Mouse (Mus musculus) liver, embryonic 11.5 days (tissue): ENCODE data around the gene Usp22. TPM values are rescaled to one million over a fixed set of nuclear protein-coding genes. Genes with fewer than 3 reads are reported as not detected.
A peak's percentile ranks its signal among the peaks of the same experiment; 100 is the strongest.

Source experiments
- ATAC-seq: fragments of 200-750 bp; cut with Nextera tagmentation; replicated peaks from 2 replicates; pipeline ENCODE4 v1.8.0; 2017; ENCODE audit warnings: moderate number of reproducible peaks, mild to moderate bottlenecking, moderate TSS enrichment, moderate library complexity; ENCODE audit not compliant: low FRiP score
- DNase-seq: peaks from one replicate; pipeline ENCODE4 v3.0.0-alpha.2; 2017; ENCODE audit warnings: low spot score
- H3K27ac ChIP-seq: fragments of 300-500 bp; sonication (generic); 2 replicates; pipeline ENCODE4 v1.5.1; 2014; ENCODE audit warnings: mild to moderate bottlenecking, low read depth, low read length, control low read depth
- H3K27me3 ChIP-seq: fragments of 300-500 bp; sonication (generic); replicated peaks from 2 replicates; pipeline ENCODE4 v1.6.1; 2014; ENCODE audit warnings: low read length, mixed read lengths; ENCODE audit not compliant: control insufficient read depth, insufficient read depth
- H3K36me3 ChIP-seq: fragments of 300-500 bp; sonication (generic); 2 replicates; pipeline ENCODE4 v1.6.1; 2014; ENCODE audit warnings: mild to moderate bottlenecking, low read length, moderate library complexity, mixed read lengths; ENCODE audit not compliant: control insufficient read depth, insufficient read depth
- H3K4me1 ChIP-seq: fragments of 300-500 bp; sonication (generic); replicated peaks from 2 replicates; pipeline ENCODE4 v1.6.1; 2014; ENCODE audit warnings: low read length, mixed read lengths; ENCODE audit not compliant: control insufficient read depth, insufficient read depth
- H3K4me2 ChIP-seq: fragments of 300-500 bp; sonication (generic); 2 replicates; pipeline ENCODE4 v1.6.1; 2014; ENCODE audit warnings: mild to moderate bottlenecking, control low read depth, moderate library complexity
- H3K4me3 ChIP-seq: fragments of 300-500 bp; sonication (generic); 2 replicates; pipeline ENCODE4 v1.5.1; 2014; ENCODE audit warnings: low read depth, low read length, control low read depth
- H3K9ac ChIP-seq: fragments of 300-500 bp; sonication (generic); 2 replicates; pipeline ENCODE4 v1.6.1; 2014; ENCODE audit warnings: low read depth, low read length, control low read depth
- H3K9me3 ChIP-seq: fragments of 300-500 bp; sonication (generic); 2 replicates; pipeline ENCODE4 v1.6.1; 2016; ENCODE audit warnings: low read length, inconsistent platforms, mixed read lengths; ENCODE audit not compliant: control insufficient read depth
- WGBS: fragments of 180-500 bp; shearing (Covaris S2); extraction: QIAGEN DNeasy Blood & Tissue Kit; methylation state at CpG from one replicate; pipeline ENCODE4 v1.1.7; 2014; 5-methylcytosine and 5-hydroxymethylcytosine counted together
- polyA plus RNA-seq: library from polyadenylated mRNA; unstranded; fragments of >200 nt; fragmentation: Nextera tagmentation; extraction: Ambion mirVana; gene quantifications from 2 replicates; pipeline ENCODE4 v1.2.1, GENCODE M21; 2014

Gene Usp22
- 60.1 and 69.7 TPM in 2 replicates for polyA plus RNA-seq

- ATAC-seq (peak; percentile 99), DNase-seq (peak; percentile 98)
- Histone ChIP-seq H3K27me3 (no peaks in the 10 kb centered on the region), H3K36me3 (no peaks in the 10 kb centered on the region), H3K4me3 (peak within 1 kb of the TSS; percentile 82), H3K4me2 (peak within 1 kb of the TSS; percentile 91), H3K4me1 (peaks cover 4% of the 10 kb centered on the region; the same call in 1 of the 2 replicates), H3K9me3 (no peaks in the 10 kb centered on the region), H3K9ac (peak within 1 kb of the TSS; percentile 86), H3K27ac (peak within 1 kb of the TSS; percentile 88)
- under 1% methylated on average over 69 of the region's 69 CpGs for WGBS
Measured at GRCm38 (mm10) chr11:61174821-61175658, at the start of gene Usp22. Gene Usp22 (minus strand): TSS chr11:61175055.

GRCm38 (mm10) chr11:61224234-61224744 is 49.4 kb upstream of the Usp22 start:
- Histone ChIP-seq H3K9me3 (no peaks in the 10 kb centered on the region), H3K36me3 (no peaks in the 10 kb centered on the region), H3K27ac (no peak overlapping the region), H3K4me1 (peaks cover 2% of the 10 kb centered on the region; the same call in 1 of the 2 replicates), H3K27me3 (no peaks in the 10 kb centered on the region), H3K4me3 (no peak overlapping the region), H3K9ac (no peak overlapping the region), H3K4me2 (no peak overlapping the region)
- no peak for ATAC-seq
- WGBS = 63% methylated on average over 6 of the region's 6 CpGs
- DNase-seq = no peak

GRCm38 (mm10) chr11:61222971-61223745 is 48.3 kb upstream of the Usp22 start:
- no peak overlapping the region for H3K4me3 ChIP-seq
- no peak for DNase-seq
- H3K9ac ChIP-seq = no peak overlapping the region
- WGBS = 79% methylated on average over 9 of the region's 9 CpGs
- H3K27ac ChIP-seq = no peak overlapping the region
- no peak overlapping the region for H3K4me2 ChIP-seq
- H3K27me3 ChIP-seq = no peaks in the 10 kb centered on the region
- H3K4me1 ChIP-seq = peaks cover 2% of the 10 kb centered on the region; the same call in 1 of the 2 replicates
- no peaks in the 10 kb centered on the region for H3K9me3 ChIP-seq
- H3K36me3 ChIP-seq = no peaks in the 10 kb centered on the region
- no peak for ATAC-seq

- H3K36me3 ChIP-seq = no peaks in the 10 kb centered on the region
- no peak overlapping the region for H3K9ac ChIP-seq
- DNase-seq (no peak), ATAC-seq (no peak)
- 79% methylated on average over 1 of the region's 1 CpGs for WGBS
- no peaks in the 10 kb centered on the region for H3K27me3 ChIP-seq
- peaks cover 2% of the 10 kb centered on the region; the same call in 1 of the 2 replicates for H3K4me1 ChIP-seq
- H3K9me3 ChIP-seq = no peaks in the 10 kb centered on the region
- H3K4me3 ChIP-seq = no peak overlapping the region
- no peak overlapping the region for H3K27ac ChIP-seq
- H3K4me2 ChIP-seq = no peak overlapping the region
Measured at GRCm38 (mm10) chr11:61222007-61222406, 47.2 kb upstream of the Usp22 start.

- 0 out of 2 replicates have a peak, but pooled peaks cover 2% of the 10 kb centered on the region for H3K4me1 ChIP-seq
- no peak overlapping the region for H3K4me2 ChIP-seq
- no peaks in the 10 kb centered on the region for H3K27me3 ChIP-seq
- no peak overlapping the region for H3K27ac ChIP-seq
- no peaks in the 10 kb centered on the region for H3K36me3 ChIP-seq
- H3K9ac ChIP-seq = no peak overlapping the region
- 55% methylated on average over 9 of the region's 9 CpGs for WGBS
- H3K4me3 ChIP-seq = no peak overlapping the region
- ATAC-seq (no peak), DNase-seq (no peak)
- H3K9me3 ChIP-seq = no peaks in the 10 kb centered on the region
Measured at GRCm38 (mm10) chr11:61220156-61220881, 45.5 kb upstream of the Usp22 start.

GRCm38 (mm10) chr11:61215936-61216335 is 41.1 kb upstream of the Usp22 start:
- WGBS = 76% methylated on average over 3 of the region's 3 CpGs
- DNase-seq = no peak
- Histone ChIP-seq H3K9me3 (no peaks in the 10 kb centered on the region), H3K4me2 (no peak overlapping the region), H3K4me3 (no peak overlapping the region), H3K4me1 (no peaks in the 10 kb centered on the region), H3K9ac (no peak overlapping the region), H3K27me3 (peaks cover 24% of the 10 kb centered on the region), H3K36me3 (no peaks in the 10 kb centered on the region), H3K27ac (no peak overlapping the region)
- ATAC-seq = no peak

GRCm38 (mm10) chr11:61212102-61212501 is 37.2 kb upstream of the Usp22 start:
- Histone ChIP-seq H3K27ac (no peak overlapping the region), H3K4me1 (no peaks in the 10 kb centered on the region), H3K9me3 (no peaks in the 10 kb centered on the region), H3K36me3 (no peaks in the 10 kb centered on the region), H3K27me3 (peaks cover 26% of the 10 kb centered on the region), H3K4me2 (no peak overlapping the region), H3K4me3 (no peak overlapping the region), H3K9ac (no peak overlapping the region)
- 30% methylated on average over 20 of the region's 20 CpGs for WGBS
- DNase-seq (no peak), ATAC-seq (no peak)

GRCm38 (mm10) chr11:61208316-61208715 is 33.5 kb upstream of the Usp22 start:
- Histone ChIP-seq H3K4me3 (no peak overlapping the region), H3K4me1 (no peaks in the 10 kb centered on the region), H3K27me3 (peaks cover 20% of the 10 kb centered on the region), H3K27ac (no peak overlapping the region), H3K9ac (no peak overlapping the region), H3K4me2 (no peak overlapping the region), H3K36me3 (no peaks in the 10 kb centered on the region), H3K9me3 (no peaks in the 10 kb centered on the region)
- 74% methylated on average over 10 of the region's 10 CpGs for WGBS
- DNase-seq (no peak), ATAC-seq (no peak)
